In genomic region chr14:9606584-9607377, GRCm38 (mm10) we compare ENCODE assay signal across 8 mouse cellular contexts.
DNase-seq lines count a peak whose midpoint lies in the region; ATAC-seq and TF ChIP-seq lines count a peak whose summit lies in the region.

No protein-coding gene starts in this region.

- no peak overlapping the region for H3K27ac ChIP-seq in left cerebral cortex, adult 2 months

- DNase-seq in cerebellum, adult 9-10 months: peak; percentile 3
- DNase-seq in adrenal gland, adult 2 months: peak; percentile 47
- peak; percentile 40 to 45 for DNase-seq in left cerebral cortex, adult 2 months (ENCODE audit: extremely low spot score in 1 of 2, low spot score in 2 of 2)
- DNase-seq in lung, postnatal 14 days: peak; percentile 0
- no peak for DNase-seq in heart, postnatal 36 days
- no peak for DNase-seq in natural killer cell, adult 2 months (ENCODE audit: low spot score in 2 of 2)
- DNase-seq in urinary bladder, postnatal 4 days (ENCODE audit: low spot score in 2 of 2): no peak

- no peak overlapping the region for H3K4me3 ChIP-seq in left cerebral cortex, adult 2 months

- intact Hi-C loops in left cerebral cortex, adult 2 months (cut with DNase I): no loop called here
- intact Hi-C loops in heart, postnatal 36 days (cut with DNase I): no loop called here

- no peak for TF ChIP-seq CTCF in left cerebral cortex, adult 2 months (IDR thresholded peaks at IDR 0.05)

- ATAC-seq in cerebellum, adult (ENCODE audit: insufficient number of reproducible peaks, low FRiP score, low TSS enrichment): no peak

Comparison
In these comparisons a context has a peak if more than half of its experiments do, and no peak if none do; other contexts are left out.
1. DNase-seq: peak in cerebellum, adult 9-10 months (single experiment), adrenal gland, adult 2 months (single experiment), left cerebral cortex, adult 2 months (2 of 2) and lung, postnatal 14 days (single experiment); none in heart, postnatal 36 days (0 of 2), natural killer cell, adult 2 months (0 of 2) and urinary bladder, postnatal 4 days (0 of 2).